Mouse (Mus musculus) cortical plate, adult 2 months (tissue): ENCODE measurements at regions not wholly inside any gene's neighbourhood (a gene's known extent, or its start where the extent isn't known, plus 50 kb on each side); places are given as distances from the start of the nearest gene placed in this dataset.

ENCODE experiments used
- CTCF ChIP-seq: fragments of 200-500 bp; IDR thresholded peaks from 2 replicates; pipeline ENCODE4 v1.5.1; 2011; ENCODE audit warnings: mild to moderate bottlenecking, control low read depth, low read length; ENCODE audit not compliant: insufficient read depth; ENCODE audit errors: extremely low read depth
- POLR2A ChIP-seq: fragments of 200-500 bp; IDR thresholded peaks from 2 replicates; pipeline ENCODE4 v1.6.1; 2011; ENCODE audit warnings: mild to moderate bottlenecking, low read length, control low read depth; ENCODE audit not compliant: insufficient read depth; ENCODE audit errors: extremely low read depth

GRCm38 (mm10) chr14:100508087-100508486 is 223.6 kb upstream of the Klf12 start:
- TF ChIP-seq CTCF: no peak
- TF ChIP-seq POLR2A: no peak
